Mouse (Mus musculus): Measurements from ENCODE around the gene Prrc2a. TPM values are rescaled to one million over a fixed set of nuclear protein-coding genes. Genes with fewer than 3 reads are reported as not detected.
A peak's percentile ranks its signal among the peaks of the same experiment; 100 is the strongest.

Prrc2a gene
- polyA plus RNA-seq, 1 experiment: 409 TPM

DNA sequence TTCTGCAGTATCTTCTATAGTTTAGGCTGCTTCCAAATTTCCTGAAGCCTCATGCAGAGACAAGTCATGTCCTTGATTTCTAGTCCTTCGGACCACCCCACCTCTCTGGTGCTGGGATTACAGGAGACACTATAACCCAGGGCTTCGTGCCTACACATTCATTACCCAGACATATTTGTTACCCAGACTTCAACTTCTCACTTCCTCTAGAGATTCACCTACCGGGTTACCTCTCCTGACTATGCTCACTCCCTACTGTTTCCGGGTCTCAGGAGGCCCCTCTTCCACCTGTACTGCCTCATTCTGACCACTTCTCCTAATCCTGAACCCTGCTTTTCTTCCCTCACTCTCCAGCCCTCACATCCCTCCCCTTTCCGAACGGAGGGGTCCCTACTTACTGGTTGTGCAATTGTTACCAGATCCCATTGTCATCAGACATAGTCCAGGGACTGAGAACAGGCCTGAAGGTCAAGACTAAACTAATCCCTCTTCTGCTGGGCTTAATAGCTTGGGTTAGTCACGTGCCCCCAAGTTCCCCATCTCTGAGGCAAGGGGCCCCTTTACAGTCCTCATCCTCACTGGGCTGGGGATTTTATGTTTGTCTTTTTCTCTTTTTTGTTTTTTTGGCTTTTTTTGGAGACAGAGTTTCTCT, 23.4 kb upstream of the Prrc2a start, which contains the start of gene Lst1:
Lst1 (minus strand) TSS at position 481 of the 652 bp plus-strand sequence.
- no peak for DNase-seq (ENCODE audit: low read depth)
- TF ChIP-seq CTCF (IDR thresholded peaks at IDR 0.05; ENCODE audit: borderline replicate concordance, extremely low read depth, insufficient read depth, insufficient read length) (no peak), POLR2A (IDR thresholded peaks at IDR 0.05; ENCODE audit: borderline replicate concordance, extremely low read depth, insufficient read depth, insufficient read length, poor library complexity, severe bottlenecking) (no peak)

DNA sequence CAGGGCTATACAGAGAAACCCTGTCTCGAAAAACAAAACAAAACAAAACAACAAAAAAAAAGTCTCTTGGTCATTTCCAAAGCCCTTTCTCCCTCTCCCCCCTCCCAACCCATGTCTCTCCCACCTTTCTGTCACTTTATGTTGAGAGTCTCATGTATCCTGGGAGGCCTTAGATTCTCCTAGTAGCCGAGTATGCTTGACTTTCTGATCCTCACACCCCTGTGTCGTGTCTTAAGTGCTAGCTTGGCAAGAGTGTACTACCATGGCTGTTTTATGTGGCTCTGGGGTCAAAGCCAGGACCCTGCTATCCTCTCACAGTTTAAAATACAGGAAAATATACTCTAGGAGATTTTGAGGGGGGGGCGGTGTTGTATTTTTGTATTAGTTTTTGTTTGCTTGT, 22.6 kb upstream of the Prrc2a start:
- TF ChIP-seq CTCF (IDR thresholded peaks at IDR 0.05; ENCODE audit: borderline replicate concordance, extremely low read depth, insufficient read depth, insufficient read length): no peak
- TF ChIP-seq POLR2A (IDR thresholded peaks at IDR 0.05; ENCODE audit: borderline replicate concordance, extremely low read depth, insufficient read depth, insufficient read length, poor library complexity, severe bottlenecking): no peak
- no peak for DNase-seq (ENCODE audit: low read depth)

DNA sequence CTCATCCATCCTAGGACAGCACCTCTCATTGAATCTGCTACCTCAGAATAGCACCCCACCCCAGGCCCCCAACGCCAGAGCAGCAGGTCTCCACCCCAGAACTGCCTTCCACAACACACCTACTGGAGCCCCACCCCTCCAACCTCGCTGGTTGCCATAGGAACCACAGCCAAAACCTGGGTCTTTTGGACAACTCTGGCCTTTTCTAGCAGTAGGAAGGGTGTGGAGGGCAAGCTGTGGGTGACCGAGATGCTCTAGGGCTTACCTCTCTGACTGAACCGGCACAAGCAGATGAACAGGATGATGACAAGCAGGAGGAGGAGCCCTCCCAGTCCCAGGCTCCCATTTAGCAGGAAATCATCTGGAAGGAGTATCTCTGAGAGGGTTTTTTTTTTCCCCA, 22.0 kb upstream of the Prrc2a start:
- DNase-seq (ENCODE audit: low read depth): peak; percentile 18
- no peak for TF ChIP-seq POLR2A (IDR thresholded peaks at IDR 0.05; ENCODE audit: borderline replicate concordance, extremely low read depth, insufficient read depth, insufficient read length, poor library complexity, severe bottlenecking)
- TF ChIP-seq CTCF (IDR thresholded peaks at IDR 0.05; ENCODE audit: borderline replicate concordance, extremely low read depth, insufficient read depth, insufficient read length): no peak

DNA sequence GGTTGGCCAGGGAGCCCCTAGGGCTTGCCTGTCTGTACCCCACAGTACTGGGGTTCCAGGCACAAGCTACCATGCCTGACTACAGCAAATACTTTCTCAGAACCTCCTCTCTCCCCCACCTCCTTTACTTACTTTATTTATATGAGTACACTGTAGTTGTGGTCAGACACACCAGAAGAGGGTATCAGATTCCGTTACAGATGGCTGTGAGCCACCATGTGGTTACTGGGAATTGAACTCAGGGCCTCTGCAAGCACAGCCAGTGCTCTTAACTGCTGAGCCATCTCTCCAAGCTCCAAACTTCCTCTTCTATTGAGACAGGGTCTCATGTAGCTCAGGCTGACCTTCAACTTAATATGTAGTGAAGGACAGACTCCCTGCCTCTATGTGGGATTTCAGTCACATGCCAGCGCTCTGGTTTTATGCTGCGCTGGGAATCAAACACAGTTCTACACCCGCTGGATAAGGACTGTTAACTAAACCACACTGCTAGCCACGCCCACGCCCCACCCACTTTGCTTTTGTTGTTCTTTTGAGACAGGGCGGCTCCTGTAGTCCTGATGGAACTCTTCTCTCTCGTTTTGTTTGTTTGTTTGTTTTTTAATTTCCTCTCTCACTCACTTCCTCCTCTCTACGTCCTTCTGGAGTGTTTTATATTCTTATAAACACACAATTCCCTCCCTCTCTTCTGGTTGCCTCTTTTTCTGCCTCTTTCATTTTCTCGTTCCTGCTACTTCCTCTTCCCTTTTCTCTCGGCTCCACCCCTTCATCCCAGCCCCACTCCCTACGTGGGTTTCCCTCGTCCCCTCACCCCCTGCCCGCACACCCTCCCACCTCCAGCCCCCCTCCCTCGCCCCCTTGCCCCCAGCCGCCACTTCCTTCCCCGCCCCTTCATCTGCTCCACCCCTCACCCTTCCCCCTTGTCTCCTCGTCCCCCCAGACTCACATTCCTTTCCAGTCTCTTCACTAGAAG, 21.2 kb upstream of the Prrc2a start:
- TF ChIP-seq CTCF (IDR thresholded peaks at IDR 0.05; ENCODE audit: borderline replicate concordance, extremely low read depth, insufficient read depth, insufficient read length): no peak
- peak; percentile 71 for DNase-seq (ENCODE audit: low read depth)

DNA sequence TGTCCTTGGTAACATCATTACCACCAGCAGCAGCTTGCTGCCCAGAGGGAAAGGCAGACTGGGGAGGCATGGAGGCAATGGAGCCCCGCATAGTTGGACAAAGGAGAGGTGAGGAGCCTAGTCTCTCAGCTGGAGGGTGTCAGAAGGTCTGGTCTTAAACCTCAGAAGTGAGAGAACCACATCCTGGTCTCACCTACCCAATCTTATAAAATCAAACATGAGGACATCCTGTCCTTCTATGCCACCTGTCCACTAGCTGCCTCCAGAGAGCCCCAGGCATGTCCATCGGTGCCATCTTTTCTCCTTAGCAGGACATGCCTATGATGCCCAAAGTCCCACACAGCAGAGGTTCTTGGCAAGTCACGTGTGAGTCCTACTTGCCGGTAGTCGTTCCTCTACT, 15.4 kb upstream of the Prrc2a start:
- TF ChIP-seq CTCF (IDR thresholded peaks at IDR 0.05; ENCODE audit: borderline replicate concordance, extremely low read depth, insufficient read depth, insufficient read length): no peak
- no peak for TF ChIP-seq POLR2A (IDR thresholded peaks at IDR 0.05; ENCODE audit: borderline replicate concordance, extremely low read depth, insufficient read depth, insufficient read length, poor library complexity, severe bottlenecking)

DNA sequence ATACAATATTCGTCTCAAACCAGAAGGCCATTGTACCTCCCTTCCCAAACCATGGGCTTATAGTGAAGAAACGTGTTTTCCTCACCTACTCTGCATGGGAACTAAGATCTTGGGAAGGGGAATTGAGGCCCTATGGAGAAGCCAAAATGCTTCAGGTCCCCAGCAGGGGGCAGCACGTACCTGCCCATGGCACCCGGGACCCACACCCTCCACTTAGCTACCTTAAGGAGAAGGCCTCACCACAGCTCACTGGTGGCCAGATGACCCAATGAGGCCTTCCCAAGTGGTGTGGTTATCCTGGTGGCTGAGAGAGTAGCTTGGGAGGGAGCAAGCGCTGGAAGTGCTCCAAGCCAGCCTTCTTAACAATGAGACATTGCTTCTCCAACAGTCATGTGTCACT, 13.8 kb upstream of the Prrc2a start:
- no peak for TF ChIP-seq POLR2A (IDR thresholded peaks at IDR 0.05; ENCODE audit: borderline replicate concordance, extremely low read depth, insufficient read depth, insufficient read length, poor library complexity, severe bottlenecking)
- TF ChIP-seq CTCF (IDR thresholded peaks at IDR 0.05; ENCODE audit: borderline replicate concordance, extremely low read depth, insufficient read depth, insufficient read length): peak; percentile 87
- peak; percentile 76 for DNase-seq (ENCODE audit: low read depth)

More for the DNA sequence above, 15.4 kb upstream of the Prrc2a start:
- no peak for DNase-seq (ENCODE audit: low read depth)

DNA sequence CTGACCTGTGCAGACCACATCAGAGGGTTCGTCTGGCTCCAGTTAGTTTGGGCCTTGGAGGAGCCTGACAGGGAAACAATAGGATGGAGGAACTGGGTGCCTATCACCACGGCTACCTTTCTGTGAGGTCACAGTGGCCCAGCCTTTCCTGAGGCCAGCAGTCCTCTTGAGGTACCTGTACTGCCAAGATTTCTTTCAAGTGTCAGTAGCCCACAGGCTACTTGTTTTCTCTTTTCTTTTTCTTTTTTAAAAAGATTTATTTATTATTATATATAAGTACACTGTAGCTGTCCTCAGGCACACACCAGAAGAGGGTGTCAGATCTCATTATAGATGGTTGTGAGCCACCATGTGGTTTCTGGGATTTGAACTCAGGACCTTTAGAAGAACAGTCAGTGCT, 11.3 kb upstream of the Prrc2a start, which contains the start of gene Aif1:
Aif1 (minus strand) TSS at position 101 of the 400 bp plus-strand sequence.
- TF ChIP-seq POLR2A (IDR thresholded peaks at IDR 0.05; ENCODE audit: borderline replicate concordance, extremely low read depth, insufficient read depth, insufficient read length, poor library complexity, severe bottlenecking) (no peak), CTCF (IDR thresholded peaks at IDR 0.05; ENCODE audit: borderline replicate concordance, extremely low read depth, insufficient read depth, insufficient read length) (no peak)
- no peak for DNase-seq (ENCODE audit: low read depth)

DNA sequence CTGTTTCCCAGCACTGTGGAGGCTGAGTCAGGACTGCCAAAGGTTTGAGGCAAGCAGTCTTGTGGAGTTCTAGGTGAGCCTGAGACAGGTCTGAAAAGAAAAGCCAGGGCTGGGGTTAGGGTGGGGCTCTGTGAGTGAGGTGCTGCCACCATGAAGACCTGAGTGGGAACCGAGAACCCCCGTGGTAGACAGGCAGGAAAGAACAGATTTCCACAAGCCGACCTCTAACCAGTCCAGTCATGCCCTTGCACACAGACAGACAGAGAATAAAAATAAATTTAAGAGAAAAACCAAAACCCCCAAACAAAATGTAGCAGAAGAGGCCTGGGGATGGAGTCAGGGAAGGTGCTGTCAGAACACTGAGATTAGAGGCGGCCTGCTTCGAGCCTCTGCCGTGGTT, 10.7 kb upstream of the Prrc2a start:
- no peak for TF ChIP-seq CTCF (IDR thresholded peaks at IDR 0.05; ENCODE audit: borderline replicate concordance, extremely low read depth, insufficient read depth, insufficient read length)
- no peak for TF ChIP-seq POLR2A (IDR thresholded peaks at IDR 0.05; ENCODE audit: borderline replicate concordance, extremely low read depth, insufficient read depth, insufficient read length, poor library complexity, severe bottlenecking)
- DNase-seq (ENCODE audit: low read depth): no peak

DNA sequence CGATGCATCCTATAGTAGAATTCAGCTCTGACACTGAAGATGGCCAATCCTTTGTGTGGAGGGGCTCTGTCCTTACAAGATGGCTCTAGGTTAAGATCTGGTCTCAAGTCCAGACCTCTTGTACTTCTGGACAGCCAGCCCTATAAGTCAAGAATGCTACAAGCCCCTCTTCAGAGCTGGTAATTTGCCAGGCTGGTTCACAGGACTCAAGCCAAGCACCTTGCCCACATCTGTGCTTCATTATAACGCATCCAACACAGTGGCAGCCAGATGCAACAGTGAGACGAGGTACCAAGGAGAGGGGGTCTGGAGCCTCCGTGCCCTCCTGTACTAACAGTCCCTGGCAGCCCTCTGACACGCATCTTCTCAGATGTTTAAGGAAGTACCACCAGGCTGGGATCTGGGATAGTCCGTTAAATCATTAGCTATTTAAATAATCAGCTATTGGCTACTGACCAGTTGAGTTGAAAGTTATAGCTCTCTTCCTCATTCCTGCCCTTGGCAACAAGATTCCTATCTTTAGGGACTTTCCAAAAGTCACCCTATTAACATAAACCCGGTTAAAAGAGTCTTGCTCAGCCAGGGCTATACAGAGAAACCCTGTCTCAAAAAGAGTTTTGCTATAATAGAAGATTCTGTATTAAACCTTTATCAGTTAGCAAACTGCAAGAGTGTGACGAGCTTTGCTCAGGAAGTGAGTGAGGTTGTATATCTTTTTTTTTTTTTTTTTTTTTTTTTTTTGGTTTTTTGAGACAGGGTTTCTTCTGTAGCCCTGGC, 9.7 kb upstream of the Prrc2a start:
- no peak for DNase-seq (ENCODE audit: low read depth)
- no peak for TF ChIP-seq POLR2A (IDR thresholded peaks at IDR 0.05; ENCODE audit: borderline replicate concordance, extremely low read depth, insufficient read depth, insufficient read length, poor library complexity, severe bottlenecking)
- no peak for TF ChIP-seq CTCF (IDR thresholded peaks at IDR 0.05; ENCODE audit: borderline replicate concordance, extremely low read depth, insufficient read depth, insufficient read length)

DNA sequence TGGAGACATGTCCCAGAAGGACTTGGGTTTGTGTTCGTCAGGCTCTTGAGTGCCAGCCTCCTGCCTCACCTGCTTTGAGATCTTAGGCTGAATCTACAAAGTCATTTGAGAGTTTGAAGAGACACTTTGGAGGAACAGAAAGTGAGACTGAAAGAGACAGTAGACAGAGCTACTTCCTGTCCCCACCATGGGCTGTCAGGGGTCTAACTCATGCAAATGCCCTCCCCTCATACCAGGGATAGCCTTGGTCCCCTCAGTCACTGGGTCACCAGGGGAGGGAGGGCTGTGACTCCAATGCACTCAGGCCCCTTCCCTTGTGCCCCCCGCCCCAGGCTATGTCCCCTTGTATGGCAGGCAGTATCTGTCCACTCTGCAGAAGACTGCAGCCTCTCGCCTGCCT, 8.6 kb upstream of the Prrc2a start:
- TF ChIP-seq CTCF (IDR thresholded peaks at IDR 0.05; ENCODE audit: borderline replicate concordance, extremely low read depth, insufficient read depth, insufficient read length) (no peak), POLR2A (IDR thresholded peaks at IDR 0.05; ENCODE audit: borderline replicate concordance, extremely low read depth, insufficient read depth, insufficient read length, poor library complexity, severe bottlenecking) (no peak)
- DNase-seq (ENCODE audit: low read depth): no peak
